Mouse (Mus musculus): ENCODE data around the gene Cpm.

DNA sequence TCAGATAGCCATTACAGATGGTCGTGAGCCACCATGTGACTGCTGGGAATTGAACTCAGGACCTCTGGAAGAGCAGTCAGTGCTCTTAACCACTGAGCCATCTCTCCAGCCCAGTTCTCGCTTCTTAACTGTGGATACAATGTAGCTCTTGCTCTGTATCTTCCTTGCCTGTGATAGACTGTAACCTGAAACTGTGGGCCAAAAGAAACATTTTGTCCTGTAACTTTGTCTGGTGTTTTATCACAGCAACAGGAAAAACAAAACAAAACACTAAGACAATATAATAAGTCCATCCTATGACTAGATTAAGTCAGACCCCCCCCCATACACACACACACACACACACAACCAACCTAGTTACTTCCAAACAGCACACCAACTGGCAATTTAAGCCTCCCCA is 17.8 kb upstream of the Cpm start:
- TF ChIP-seq RAD21 (IDR thresholded peaks at IDR 0.05; ENCODE audit: low read depth, low read length), result no peak
- TF ChIP-seq UBTF (IDR thresholded peaks at IDR 0.05; ENCODE audit: low read depth, low read length), result no peak
- no peak for TF ChIP-seq CTCF (conservative IDR thresholded peaks at IDR 0.05 in 1 of 2, IDR thresholded peaks at IDR 0.05 in 1 of 2; ENCODE audit: low read depth in 2 of 2, low read length in 2 of 2)
- TF ChIP-seq MAFK (IDR thresholded peaks at IDR 0.05; ENCODE audit: insufficient replicate concordance, low read length), result no peak
- no peak for TF ChIP-seq MAX (IDR thresholded peaks at IDR 0.05; ENCODE audit: low read length)
- no peak for TF ChIP-seq KAT2A (IDR thresholded peaks at IDR 0.05; ENCODE audit: insufficient replicate concordance, low read length)
